Mouse (Mus musculus) induced T-regulatory cell, adult 2 months (primary cell): ENCODE measurements at regions not wholly inside any gene's neighbourhood (a gene's known extent, or its start where the extent isn't known, plus 50 kb on each side); places are given as distances from the start of the nearest gene placed in this dataset.

ENCODE experiments used
- DNase-seq: peaks from one replicate; pipeline ENCODE4 v3.0.0-alpha.2; 2012; ENCODE audit warnings: low read depth

GRCm38 (mm10) chr11:19468373-19468772, 449.6 kb upstream of the Meis1 start:
- no peak for DNase-seq

- DNase-seq = no peak
Measured at GRCm38 (mm10) chr11:19468803-19469202, 450.0 kb upstream of the Meis1 start.

- DNase-seq = no peak
Measured at GRCm38 (mm10) chr11:19470648-19471341, 452.0 kb upstream of the Meis1 start.

GRCm38 (mm10) chr11:19475068-19475786, 448.9 kb upstream of the Spred2 start:
- DNase-seq = no peak

GRCm38 (mm10) chr11:19493089-19493756, 431.0 kb upstream of the Spred2 start:
- DNase-seq = no peak

- DNase-seq = no peak
Measured at GRCm38 (mm10) chr11:19521721-19522120, 402.5 kb upstream of the Spred2 start.

- no peak for DNase-seq
Measured at GRCm38 (mm10) chr11:19523853-19524487, 400.2 kb upstream of the Spred2 start.

- DNase-seq = no peak
Measured at GRCm38 (mm10) chr11:19529126-19529525, 395.0 kb upstream of the Spred2 start.

GRCm38 (mm10) chr11:19530652-19531051, 393.5 kb upstream of the Spred2 start:
- no peak for DNase-seq

GRCm38 (mm10) chr11:19531255-19532003, 392.7 kb upstream of the Spred2 start:
- DNase-seq = no peak

GRCm38 (mm10) chr11:19532867-19533266, 391.3 kb upstream of the Spred2 start:
- DNase-seq = no peak

- DNase-seq = no peak
Measured at GRCm38 (mm10) chr11:19533701-19534100, 390.5 kb upstream of the Spred2 start.

- DNase-seq = no peak
Measured at GRCm38 (mm10) chr11:19535215-19535614, 389.0 kb upstream of the Spred2 start.

- DNase-seq = no peak
Measured at GRCm38 (mm10) chr11:19546226-19546625, 377.9 kb upstream of the Spred2 start.

GRCm38 (mm10) chr11:19554316-19554946, 369.7 kb upstream of the Spred2 start:
- DNase-seq = no peak

- DNase-seq = no peak
Measured at GRCm38 (mm10) chr11:19554947-19555770, 369.0 kb upstream of the Spred2 start.

- DNase-seq = no peak
Measured at GRCm38 (mm10) chr11:19560452-19560851, 363.7 kb upstream of the Spred2 start.

GRCm38 (mm10) chr11:19562668-19563067, 361.5 kb upstream of the Spred2 start:
- no peak for DNase-seq

- no peak for DNase-seq
Measured at GRCm38 (mm10) chr11:19585228-19585627, 338.9 kb upstream of the Spred2 start.
